Mouse (Mus musculus) retina, postnatal 7 days (tissue): ENCODE measurements around the gene Pnrc2.

ENCODE experiments used
- DNase-seq: peaks from one replicate; pipeline ENCODE4 v3.0.0-alpha.2; 2012; ENCODE audit warnings: low read depth, low spot score

The Pnrc2 gene

DNA sequence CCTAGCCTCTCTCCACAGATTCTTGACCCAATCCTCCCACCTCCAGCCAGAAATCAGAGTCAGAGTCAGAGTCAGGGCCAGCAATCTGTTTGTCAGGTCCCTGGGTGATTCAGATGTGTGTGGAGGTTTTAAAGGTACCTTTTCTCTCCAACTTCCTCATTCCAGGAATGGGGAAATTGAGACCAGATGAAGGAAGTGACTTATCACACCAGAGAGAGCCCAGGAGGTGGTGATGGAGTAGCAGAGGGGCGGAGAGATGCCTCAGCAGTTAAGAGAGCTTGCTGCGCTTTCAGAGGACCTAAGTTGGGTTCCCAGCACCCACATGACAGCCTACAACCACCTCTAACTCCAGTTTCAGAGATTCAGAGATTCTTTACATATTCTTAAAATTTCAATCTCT lies 17.9 kb upstream of the Pnrc2 start:
- DNase-seq: no peak

DNA sequence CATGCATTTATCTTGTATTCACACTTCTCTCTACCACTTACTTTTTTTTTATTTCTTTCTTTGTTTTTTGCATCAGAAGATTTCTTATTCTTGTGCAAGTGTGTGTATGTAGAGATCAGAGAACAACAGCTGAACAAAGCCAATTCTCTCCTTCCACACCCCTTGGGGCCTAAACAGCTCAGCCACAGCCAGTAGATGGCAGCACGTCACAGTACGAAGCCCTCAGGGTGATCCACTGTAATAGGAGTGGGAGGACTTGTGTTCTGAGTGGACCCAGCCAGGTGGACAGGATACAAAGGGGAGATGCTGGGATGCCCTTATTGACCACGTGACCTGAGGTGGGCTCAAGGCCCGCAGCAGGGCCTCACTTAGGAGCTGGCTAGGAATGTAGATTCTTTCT lies 16.2 kb upstream of the Pnrc2 start:
- peak; percentile 78 for DNase-seq

DNA sequence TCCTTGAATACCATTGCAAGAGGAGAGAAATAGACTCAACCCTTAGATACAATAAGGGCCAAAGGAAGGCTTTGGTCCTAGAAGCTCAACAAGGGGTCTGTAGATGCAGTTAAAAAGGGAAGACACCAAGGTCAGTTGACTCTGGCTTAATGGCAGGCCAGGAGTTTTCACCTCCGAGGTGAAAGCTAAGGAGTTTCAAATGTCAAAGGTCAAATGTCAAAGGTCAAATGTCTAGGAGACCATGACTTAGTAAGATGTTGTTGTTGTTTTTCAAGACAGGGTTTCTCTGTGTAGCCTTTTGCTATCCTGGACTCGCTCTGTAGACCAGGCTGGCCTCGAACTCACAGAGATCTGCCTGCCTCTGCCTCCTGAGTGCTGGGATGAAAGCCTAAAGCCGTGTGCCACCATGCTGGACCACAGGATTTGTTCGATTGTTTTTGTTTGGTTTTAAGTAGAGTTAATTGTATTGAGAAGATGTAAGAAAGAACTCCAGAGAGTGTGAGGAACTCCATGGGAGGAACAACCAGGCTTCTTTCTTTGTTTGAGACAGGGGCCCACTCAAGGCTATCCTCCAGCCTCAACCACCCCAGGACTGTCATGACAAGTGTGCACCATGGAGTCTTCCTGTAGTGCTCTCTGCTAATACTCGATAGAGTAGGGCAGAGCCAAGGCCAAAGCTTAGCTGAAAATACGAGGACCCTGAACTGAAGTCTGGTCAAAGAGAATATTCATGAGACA lies 15.7 kb upstream of the Pnrc2 start:
- DNase-seq: no peak

DNA sequence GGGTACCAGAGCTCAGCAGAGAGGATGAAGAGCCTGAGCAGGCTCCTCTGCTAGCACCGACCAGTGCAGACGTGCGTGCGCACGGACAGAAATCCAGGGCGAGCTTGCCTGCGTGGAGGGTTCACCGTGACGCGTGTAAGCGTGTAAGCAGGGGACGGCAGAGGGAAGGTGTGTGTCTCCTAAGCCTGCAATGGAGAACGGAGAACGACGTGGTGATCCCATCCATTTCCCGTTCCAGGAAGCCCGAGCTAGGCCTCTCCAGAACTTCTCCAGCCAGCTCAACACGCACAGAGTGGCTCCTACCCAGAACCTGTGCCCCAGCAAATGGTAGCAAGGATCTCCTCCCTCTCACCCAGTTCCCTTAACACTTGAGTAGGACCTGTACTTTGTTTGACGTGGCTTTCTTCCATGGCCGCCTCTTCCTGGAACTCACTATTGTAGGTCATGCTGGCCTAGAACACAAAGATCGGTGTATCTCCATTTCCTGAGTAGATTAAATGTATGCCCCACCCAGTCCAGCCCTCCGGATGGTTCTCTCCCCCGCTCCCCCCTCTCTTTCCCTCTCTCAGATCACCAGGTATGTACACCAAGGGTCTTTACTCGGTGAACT lies 14.9 kb upstream of the Pnrc2 start:
- DNase-seq: no peak

DNA sequence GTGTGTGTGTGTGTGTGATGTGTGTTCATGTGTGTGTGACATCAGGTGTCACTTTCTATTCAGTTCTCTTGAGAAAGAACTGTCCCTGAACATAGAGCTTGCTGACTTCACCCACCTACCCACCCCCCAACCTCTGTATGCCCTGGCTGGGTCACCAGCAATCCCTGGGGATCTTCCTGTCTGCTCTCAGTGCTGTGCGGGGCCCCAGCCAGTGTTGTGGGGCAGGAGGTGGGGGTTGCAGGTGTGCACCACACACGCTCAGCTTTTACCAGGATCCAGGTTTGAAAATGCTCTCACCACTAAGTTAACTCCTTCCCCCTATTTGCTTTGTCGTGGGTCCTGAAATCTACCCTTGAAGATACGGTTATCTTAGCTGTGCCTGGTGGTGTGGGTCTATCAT lies 12.5 kb upstream of the Pnrc2 start:
- no peak for DNase-seq

DNA sequence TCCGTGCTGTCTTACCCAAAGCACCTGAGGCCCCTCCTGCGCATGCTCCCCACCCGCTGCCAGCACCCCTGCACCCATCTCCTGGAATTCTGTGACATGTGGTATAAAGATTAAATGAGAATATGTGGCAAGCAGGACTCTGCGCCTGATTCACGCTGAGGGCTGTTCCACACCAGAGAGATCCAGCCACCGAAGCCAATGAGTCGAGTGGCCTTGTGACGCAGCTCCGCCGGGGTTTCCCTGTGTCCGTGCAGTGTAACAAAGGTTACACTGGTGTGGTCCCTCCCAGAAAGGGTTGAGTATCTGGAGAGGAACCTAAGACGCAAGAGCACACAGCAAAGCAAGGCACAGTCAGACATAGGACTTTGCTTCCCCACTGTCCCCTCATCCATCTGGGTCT lies 12.0 kb upstream of the Pnrc2 start:
- DNase-seq: no peak

DNA sequence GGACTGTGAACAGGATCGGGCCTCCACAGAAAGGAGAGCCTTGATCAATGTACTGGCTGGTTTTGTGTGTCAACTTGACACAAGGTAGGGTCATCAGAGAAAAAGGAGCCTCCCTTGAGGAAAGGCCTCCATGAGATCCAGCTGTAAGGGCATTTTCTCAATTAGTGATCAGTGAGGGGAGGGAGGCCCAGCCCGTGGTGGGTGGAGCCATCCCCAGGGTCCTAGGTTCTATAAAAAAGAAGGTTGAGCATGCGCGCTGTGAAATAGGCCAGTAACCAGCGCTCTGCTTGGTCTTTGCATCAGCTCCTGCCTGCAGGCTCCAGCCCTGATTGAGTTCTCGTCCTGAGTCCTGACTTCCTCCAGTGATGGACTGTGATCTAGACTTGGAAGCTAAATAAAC lies 10.9 kb upstream of the Pnrc2 start:
- DNase-seq: no peak

DNA sequence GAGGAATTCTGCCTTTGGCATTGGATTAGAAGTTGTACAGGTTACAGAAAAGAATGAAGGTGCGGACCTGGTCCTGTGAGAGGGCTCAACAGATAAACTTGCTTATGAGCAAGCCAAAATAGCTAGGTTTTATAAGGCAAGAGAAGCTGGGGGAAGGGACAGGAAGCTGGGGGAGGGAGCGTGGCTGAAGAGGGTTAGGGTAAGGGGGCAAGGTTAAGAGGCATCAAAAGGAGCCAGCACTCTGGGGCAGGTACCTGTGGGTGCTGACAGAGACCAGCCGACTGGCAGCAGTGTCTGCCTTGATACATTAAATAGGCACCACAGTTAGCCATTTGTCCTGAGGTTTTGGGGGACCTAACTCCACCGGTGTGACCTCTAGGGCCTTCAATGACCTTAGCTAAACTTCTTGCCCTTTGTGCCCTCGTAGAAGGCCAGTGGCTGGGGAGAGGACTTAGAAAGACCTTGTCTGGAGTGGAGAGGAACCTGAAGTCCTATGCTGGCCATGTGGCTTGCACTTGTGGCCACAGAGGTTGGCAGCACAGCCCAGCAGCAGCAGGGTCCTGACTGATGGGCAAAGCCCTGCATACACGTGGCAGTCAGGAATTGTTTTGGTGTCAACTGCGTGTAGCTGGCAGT lies 10.3 kb upstream of the Pnrc2 start:
- DNase-seq: no peak

DNA sequence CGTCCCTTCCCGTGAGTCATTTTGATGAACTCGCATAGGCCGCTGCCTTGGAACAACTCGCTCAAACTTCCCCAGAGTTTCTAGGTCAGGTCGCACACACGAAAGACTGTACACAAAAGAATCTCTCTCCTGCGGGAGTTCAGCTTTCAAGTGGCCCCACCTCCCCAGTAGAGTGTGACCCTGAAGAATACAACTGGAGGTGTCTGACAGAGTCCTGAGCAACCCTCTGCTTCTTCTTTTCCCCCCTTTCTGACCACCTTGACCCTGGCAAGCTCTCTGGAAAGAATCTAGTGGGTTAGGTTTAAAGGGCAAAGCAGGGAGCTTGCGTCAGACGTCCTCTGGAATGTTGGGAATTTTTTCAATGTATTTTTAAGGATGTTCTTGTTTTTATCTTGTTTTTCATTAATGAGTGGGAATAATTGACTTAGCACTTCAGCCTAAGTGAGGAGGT lies 9.8 kb upstream of the Pnrc2 start:
- DNase-seq: no peak

DNA sequence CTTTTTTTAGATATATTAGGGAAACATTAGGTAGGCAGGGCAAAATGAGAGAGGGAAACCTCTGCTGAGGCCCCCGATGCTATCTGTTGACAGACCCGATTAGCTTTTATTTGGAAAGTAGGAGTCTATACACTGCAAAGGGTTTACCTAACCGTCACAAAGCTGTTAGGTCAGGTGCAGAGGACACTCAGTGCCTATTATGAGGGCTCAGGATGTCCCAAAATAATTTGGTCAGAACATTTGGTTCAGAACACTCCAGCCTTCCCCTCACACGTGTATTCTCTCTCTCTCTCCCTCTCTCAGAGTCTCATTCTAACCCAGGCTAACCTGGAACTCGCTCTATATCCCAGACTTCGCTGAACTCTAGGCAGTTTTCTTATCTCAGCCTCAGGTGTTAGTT lies 8.4 kb upstream of the Pnrc2 start:
- no peak for DNase-seq

DNA sequence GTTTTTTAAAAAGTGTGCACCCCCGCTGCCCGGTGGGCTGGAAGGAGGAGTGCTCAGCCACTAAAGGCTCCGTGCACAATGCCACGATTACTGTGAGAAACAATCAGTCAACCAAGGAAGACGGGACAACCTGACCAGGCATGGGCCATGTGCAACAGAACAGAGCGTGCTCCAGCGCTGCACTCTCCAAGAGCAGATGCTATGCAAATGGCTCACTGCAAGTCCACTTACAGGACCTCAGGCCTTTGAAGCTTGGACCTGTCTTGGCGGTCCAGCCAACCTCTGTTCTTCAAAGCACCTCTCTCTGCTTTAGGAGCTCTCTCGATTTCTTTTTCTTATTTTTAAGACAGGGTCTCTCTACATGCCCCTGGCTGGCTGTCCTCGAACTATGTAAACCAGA lies 6.9 kb upstream of the Pnrc2 start:
- DNase-seq: no peak

DNA sequence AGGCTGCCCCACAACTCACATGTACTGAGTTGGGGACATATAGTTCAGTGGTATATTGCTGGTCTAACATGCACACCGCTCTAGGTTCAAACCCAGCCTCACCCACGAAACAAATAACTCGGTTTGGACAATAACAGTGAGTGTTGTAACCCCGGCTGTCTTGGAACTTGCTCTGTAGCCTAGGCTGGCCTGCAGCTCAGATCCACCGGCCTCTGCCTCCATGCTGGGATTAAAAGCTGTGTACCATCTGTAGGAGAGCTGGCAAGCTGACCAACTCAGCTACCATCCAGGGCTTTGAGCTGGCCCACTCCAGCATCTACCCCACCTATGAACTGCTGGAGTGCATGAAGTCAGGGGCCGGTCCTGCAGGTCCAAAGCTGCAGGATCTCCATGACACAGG lies 6.4 kb upstream of the Pnrc2 start:
- DNase-seq: no peak

DNA sequence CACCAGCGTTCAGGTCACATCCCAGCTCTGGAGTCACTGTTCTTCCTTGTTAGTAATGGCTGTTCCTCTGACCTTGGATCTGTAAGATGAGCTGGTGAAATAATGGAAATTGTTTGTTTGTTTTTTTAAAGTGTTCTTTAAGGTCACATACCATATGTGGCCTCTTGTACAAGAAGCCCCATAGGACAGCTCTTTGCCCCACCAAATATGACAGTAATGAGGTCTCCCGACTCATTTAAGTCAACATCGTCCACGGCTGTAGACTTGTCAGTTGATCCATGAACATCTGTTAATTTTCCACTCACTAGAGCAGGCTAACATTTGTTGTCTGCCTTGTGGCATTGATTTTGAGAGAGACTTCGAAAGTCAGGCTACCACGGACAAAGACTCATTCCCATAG lies 5.4 kb upstream of the Pnrc2 start:
- DNase-seq: no peak

DNA sequence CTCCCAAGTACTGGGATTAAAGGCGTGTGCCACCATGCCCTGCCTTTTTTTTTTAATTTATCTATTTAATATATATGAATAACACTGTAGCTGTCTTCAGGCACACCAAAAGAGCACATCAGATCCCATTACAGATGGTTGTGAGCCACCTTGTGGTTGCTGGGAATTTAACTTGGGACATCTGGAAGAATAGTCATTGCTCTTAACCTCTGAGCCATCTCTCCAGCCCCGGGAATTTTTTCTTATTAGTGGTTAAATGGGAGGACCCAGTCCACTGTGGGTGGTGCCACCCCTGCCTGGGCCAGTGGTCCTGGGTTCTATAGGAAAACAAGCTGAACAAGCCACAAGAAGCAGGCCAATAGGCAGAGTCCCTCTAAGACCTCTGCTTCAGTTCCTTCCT lies 4.1 kb upstream of the Pnrc2 start:
- DNase-seq: no peak

DNA sequence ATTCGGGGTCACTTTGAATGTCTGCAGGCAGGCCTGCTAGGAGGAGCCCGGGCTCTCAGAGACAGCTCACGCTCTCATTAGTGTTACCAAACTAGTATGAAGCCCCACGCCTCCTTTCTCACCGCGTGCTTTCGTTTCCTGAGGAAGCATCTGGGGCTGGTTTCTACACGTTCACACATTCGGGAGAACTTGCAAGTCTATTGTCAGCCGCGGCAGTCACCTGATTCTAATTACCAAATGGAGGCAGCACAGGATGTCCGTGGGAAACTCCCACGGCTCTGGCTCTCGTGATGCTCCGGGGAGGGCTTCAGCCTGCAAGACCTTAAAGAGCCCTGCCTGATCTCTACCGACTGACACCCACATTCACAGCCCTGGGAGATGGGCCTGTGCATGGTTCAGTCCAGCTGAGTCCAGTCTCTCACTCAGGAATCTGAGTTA lies 3.0 kb upstream of the Pnrc2 start:
- DNase-seq: no peak

DNA sequence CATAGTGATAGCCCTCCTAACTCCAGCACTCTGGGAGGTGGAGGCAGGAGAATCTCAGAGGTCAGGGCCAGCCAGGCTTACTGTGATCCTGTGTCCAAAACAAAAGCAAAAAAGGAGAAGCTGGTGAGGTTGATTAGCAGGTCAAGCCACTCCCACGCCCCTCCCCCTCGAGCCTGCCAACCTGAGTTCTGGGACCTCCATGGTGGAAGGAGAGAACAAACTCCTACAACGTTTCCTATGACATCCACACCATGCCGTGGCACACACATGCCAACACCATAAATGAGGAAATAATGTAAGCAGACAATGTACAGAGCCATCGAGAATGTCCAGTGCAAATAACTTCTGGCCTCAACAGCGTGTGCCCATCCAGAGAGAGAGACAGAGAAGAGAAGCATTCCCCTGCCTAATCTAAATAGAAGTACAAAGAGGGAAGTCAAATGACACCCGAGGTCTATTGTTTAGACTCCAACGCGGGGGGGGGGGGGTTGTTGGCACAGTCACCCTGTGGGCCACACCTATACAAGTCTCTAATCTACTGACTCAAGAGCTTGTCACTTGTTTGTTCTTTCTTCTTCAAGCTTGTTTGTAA lies 2.4 kb upstream of the Pnrc2 start:
- no peak for DNase-seq

DNA sequence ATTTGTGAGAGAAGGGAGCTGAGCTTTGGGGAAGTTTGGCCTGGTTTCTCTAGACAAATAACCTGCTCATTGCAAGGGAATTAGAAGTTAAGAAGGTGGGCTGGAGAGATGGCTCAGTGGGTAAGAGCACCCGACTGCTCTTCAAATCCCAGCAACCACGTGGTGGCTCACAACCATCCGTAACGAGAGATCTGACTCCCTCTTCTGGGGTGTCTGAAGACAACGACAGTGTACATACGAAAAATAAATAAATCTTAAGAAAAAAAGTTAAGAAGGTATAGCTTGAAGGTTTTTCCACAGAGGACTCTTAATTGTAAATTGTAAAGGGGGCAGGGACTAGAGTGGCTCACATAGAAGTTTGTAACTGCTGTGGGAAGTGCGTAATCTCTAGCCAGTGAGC lies 1.9 kb upstream of the Pnrc2 start:
- DNase-seq: no peak

DNA sequence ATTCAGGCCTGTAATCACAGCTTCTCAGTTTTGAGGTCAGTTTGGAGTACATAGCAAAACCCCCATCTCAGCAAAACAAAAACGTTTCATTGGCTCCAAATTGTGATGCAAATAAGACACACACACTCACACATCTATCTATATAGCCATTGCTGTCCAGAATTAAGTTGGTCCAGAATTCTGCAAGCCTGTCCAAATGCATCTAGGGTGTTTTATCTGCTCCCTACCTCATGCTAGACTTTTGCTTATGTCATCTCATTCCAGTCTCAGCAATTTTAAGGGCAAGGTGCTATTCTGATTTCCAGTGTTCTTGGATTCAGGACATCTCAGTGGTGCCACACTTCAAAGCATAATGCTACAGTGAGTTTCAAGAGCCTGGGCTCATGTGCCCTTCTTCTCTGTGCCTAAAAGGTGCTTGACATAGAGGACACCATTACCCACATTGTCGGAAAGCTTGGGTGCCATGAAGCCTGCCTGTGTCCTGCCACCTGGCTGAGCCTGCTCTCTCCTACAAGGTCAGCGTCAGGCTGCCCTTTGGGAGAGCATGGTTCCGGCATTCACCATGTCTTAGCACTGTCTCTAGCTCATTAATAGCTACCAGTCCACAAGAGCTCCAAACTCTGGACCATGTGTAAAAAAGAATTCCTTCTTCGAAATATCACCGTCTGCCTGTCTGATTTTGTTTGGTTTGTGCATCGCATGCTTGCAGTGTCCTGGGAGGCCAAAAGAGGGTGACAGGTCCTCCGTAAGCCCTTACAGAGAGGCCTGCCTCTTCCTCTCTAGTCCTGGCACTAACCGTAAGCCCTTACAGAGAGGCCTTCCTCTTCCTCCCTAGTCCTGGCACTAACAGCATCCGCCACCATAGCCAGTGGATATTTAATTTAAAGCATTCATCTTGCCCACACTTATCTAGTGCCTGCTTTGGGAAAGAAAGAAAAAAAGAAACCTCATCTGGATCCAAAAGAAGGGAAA lies 1.2 kb upstream of the Pnrc2 start:
- no peak for DNase-seq

DNA sequence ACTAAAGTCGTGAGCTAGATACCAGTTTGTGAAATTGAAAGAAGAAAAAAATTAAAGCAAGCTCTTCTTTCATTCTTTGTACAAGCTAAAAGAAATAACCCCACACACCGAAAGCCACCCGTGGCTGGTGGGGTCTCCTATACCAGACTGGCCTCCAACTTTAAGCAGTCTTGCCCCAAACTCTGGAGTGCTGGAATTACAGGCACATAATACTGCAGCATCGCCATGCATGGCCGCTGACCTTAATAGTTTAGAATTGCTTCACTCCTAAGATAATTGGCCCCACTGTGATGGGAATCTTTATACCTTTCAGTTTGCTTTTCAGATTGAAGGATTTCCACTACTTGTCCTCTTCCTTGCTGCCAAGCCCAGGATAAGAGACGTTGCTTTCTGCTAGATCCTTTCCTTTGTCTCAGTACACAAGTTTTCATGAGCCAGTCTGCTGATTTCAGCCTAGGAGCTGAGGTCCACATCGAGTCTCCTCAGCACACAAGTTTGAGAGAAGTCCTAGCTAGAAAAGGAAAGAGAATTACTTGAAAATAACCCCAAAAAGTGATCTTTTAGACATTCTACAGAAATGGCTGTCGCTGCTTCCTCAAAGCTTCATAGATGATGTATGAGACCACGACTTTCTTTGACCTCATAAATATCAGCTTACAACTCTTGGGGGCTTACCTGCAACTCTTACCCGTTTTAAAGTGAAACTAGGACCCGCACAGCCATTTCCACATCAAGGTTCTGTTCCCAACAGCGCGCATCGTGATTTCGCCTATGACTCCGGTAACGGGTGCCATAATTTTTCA lies 860 bp downstream of the Pnrc2 start:
- DNase-seq: no peak

DNA sequence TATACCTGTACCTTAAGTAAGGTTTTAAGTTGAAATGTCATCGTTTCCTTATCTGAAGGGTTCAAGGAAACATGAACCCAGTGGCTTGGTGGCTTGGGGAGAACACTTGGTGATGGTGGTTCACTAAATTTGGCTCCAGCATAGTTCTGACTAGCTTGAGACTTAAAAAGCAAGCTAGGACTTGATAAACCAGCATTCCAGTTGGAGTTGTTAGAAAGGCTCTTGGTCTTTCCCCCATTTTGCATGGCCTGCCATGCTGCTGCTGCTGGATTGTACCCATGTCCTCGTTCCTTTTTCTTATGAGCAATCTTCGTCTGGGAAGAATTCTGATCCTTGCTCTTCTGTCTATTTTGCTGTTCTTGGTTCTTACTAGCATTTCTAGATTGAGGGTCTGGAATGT lies 1.6 kb downstream of the Pnrc2 start:
- DNase-seq: no peak
